Mouse (Mus musculus) G1E (cell line): ENCODE data around the gene Tns1. TPM values are rescaled to one million over a fixed set of nuclear protein-coding genes. Genes with fewer than 3 reads are reported as not detected.

ENCODE experiments used
- ATAC-seq: 2 replicates; pipeline ENCODE4 v1.8.0; 2016; ENCODE audit warnings: mild to moderate bottlenecking; ENCODE audit not compliant: insufficient number of reproducible peaks, poor library complexity, low FRiP score, severe bottlenecking; ENCODE audit errors: extremely low read depth
- DNase-seq: peaks from one replicate; pipeline ENCODE4 v3.0.0; 2012; ENCODE audit warnings: low spot score
- H3K27me3 ChIP-seq: 2 replicates; pipeline ENCODE4 v1.6.1; 2012; ENCODE audit warnings: mild to moderate bottlenecking, low read length, inconsistent platforms; ENCODE audit not compliant: insufficient read depth
- H3K36me3 ChIP-seq: replicated peaks from 2 replicates; pipeline ENCODE3; 2012; ENCODE audit warnings: mild to moderate bottlenecking, inconsistent platforms
- H3K4me1 ChIP-seq: 2 replicates; pipeline ENCODE4 v1.6.1; 2012; ENCODE audit warnings: low read depth, low read length, inconsistent platforms, mixed read lengths; ENCODE audit not compliant: insufficient read depth
- H3K4me3 ChIP-seq: 2 replicates; pipeline ENCODE4 v1.5.1; 2012; ENCODE audit warnings: low read depth, mild to moderate bottlenecking, inconsistent platforms, low read length, moderate library complexity, mixed read lengths
- H3K9me3 ChIP-seq: replicated peaks from 2 replicates; pipeline ENCODE4 v1.6.1; 2012; ENCODE audit warnings: inconsistent platforms
- CTCF ChIP-seq: IDR thresholded peaks from 2 replicates; pipeline ENCODE4 v1.5.1; 2012; ENCODE audit warnings: low read depth, low read length, inconsistent platforms, mixed read lengths
- GATA1 ChIP-seq: IDR thresholded peaks from 2 replicates; pipeline ENCODE4 v1.6.1; 2012; ENCODE audit warnings: borderline replicate concordance, low read length, inconsistent platforms, mixed read lengths
- GATA2 ChIP-seq: IDR thresholded peaks from 2 replicates; pipeline ENCODE4 v1.6.1; 2012; ENCODE audit warnings: low read depth, low read length, inconsistent platforms, borderline replicate concordance
- POLR2AphosphoS5 ChIP-seq: IDR thresholded peaks from 2 replicates; pipeline ENCODE4 v1.6.1; 2012; ENCODE audit warnings: low read depth, low read length, inconsistent platforms; ENCODE audit not compliant: insufficient replicate concordance
- TAL1 ChIP-seq: conservative IDR thresholded peaks from 2 replicates; pipeline ENCODE4 v1.6.1; 2012; ENCODE audit warnings: low read depth, low read length, inconsistent platforms, mixed read lengths
- polyA plus RNA-seq: library from polyadenylated mRNA; stranded (reverse); fragments of >175 nt; gene quantifications from 2 replicates; pipeline ENCODE4 v1.2.3, GENCODE M21; 2012
- total RNA-seq, 2 experiments: library from RNA; stranded (forward) in 1 of 2; stranded (reverse) in 1 of 2; fragments of 200-1000 nt in 1 of 2; fragments of >200 nt in 1 of 2; fragmentation: Nextera tagmentation in 1 of 2; gene quantifications; 2 replicates each; pipeline ENCODE4 v1.2.3; 2014 to 2017

The Tns1 gene
- total and polyA plus RNA-seq, 3 experiments: 0.55 to 27.2 (median 1.7) TPM

DNA sequence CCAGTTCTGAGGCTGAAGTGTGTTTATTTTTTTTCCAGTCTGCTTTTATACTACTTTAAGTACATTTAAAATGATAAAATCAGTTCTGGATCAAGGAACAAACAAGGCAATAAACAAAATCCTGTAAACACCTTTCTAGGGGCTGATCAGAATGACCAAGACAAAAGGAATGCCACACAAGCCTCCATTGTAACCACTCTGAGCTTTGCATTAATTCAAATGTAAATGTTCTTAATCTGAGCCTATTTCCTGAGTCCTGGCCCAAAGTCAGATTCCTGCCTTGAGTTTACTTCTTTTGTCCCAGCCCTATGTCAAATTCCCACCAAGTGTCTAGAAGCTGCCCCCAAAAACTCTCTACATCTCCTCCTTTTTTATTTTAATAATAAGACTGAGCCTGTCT lies 243.5 kb downstream of the Tns1 start:
- DNase-seq (no peak), ATAC-seq (no peak)
- Histone ChIP-seq H3K4me3 (no peak overlapping the region), H3K36me3 (no peaks in the 10 kb centered on the region), H3K4me1 (no peaks in the 10 kb centered on the region), H3K9me3 (peaks cover 7% of the 10 kb centered on the region), H3K27me3 (no peaks in the 10 kb centered on the region)
- no peak for TF ChIP-seq GATA1
- TF ChIP-seq POLR2AphosphoS5: no peak
- no peak for TF ChIP-seq CTCF

GRCm38 (mm10) chr1:73875676-73876218 lies 248.5 kb downstream of the Tns1 start:
- Histone ChIP-seq H3K4me1 (no peaks in the 10 kb centered on the region), H3K36me3 (no peaks in the 10 kb centered on the region), H3K9me3 (no peaks in the 10 kb centered on the region), H3K4me3 (no peak overlapping the region), H3K27me3 (no peaks in the 10 kb centered on the region)
- no peak for ATAC-seq
- no peak for DNase-seq
- TF ChIP-seq CTCF: no peak
- TF ChIP-seq TAL1: no peak
- TF ChIP-seq POLR2AphosphoS5: no peak
- no peak for TF ChIP-seq GATA1
- no peak for TF ChIP-seq GATA2

DNA sequence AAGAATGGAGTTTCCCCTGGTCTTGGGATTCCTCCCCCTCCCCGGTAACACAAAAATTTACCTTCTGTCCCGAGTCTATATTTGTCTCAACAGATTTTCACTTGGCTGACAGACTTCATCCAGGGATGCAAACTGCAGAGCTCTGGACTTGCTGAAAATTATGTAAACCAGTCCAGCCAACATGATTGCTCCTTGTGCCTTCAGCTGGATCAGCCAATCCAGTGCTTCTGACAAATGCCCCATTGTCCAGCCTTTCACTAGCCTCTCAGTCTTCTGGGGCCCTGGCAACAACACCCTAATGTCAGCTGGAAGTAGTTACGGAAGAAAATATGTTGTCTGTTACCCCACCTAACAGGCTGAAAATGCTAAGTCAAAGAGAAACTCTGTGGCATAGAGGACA lies 259.9 kb downstream of the Tns1 start:
- Histone ChIP-seq H3K27me3 (peaks cover 2% of the 10 kb centered on the region; the same call in 1 of the 2 replicates), H3K9me3 (no peaks in the 10 kb centered on the region), H3K36me3 (no peaks in the 10 kb centered on the region), H3K4me3 (no peak overlapping the region), H3K4me1 (no peaks in the 10 kb centered on the region)
- no peak for TF ChIP-seq POLR2AphosphoS5
- TF ChIP-seq CTCF: no peak
- TF ChIP-seq TAL1: no peak
- TF ChIP-seq GATA2: no peak
- TF ChIP-seq GATA1: no peak
- DNase-seq (no peak), ATAC-seq (no peak)

DNA sequence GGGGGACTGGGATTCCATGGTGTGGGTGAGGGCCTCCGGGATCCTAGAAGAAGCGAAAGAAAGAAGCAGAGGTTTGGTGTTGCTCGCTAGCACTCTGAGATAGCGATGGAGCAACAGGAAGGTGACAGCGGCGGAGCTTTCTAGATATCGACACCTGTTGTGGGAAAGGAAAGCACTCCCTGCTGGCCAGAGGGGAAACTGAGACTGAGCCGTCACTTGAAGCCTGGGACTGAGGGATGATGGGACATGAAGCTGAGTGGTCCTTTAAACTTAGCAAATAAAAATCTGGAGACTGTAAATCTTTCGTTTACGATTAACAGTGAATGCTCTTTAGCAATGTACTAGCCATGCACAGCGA lies 261.2 kb downstream of the Tns1 start:
- Histone ChIP-seq H3K27me3 (peaks cover 4% of the 10 kb centered on the region; the same call in 1 of the 2 replicates), H3K9me3 (no peaks in the 10 kb centered on the region), H3K4me1 (no peaks in the 10 kb centered on the region), H3K36me3 (no peaks in the 10 kb centered on the region), H3K4me3 (no peak overlapping the region)
- ATAC-seq (no peak), DNase-seq (no peak)
- TF ChIP-seq POLR2AphosphoS5: no peak
- no peak for TF ChIP-seq TAL1
- no peak for TF ChIP-seq CTCF
- no peak for TF ChIP-seq GATA2
- no peak for TF ChIP-seq GATA1

GRCm38 (mm10) chr1:73862323-73863073 lies 261.8 kb downstream of the Tns1 start:
- Histone ChIP-seq H3K27me3 (peaks cover 4% of the 10 kb centered on the region; the same call in 1 of the 2 replicates), H3K36me3 (no peaks in the 10 kb centered on the region), H3K4me3 (no peak overlapping the region), H3K4me1 (no peaks in the 10 kb centered on the region), H3K9me3 (no peaks in the 10 kb centered on the region)
- TF ChIP-seq GATA1: no peak
- TF ChIP-seq CTCF: no peak
- TF ChIP-seq POLR2AphosphoS5: no peak
- no peak for TF ChIP-seq GATA2
- no peak for TF ChIP-seq TAL1
- DNase-seq: no peak
- ATAC-seq: no peak

GRCm38 (mm10) chr1:73860421-73860820 lies 263.8 kb downstream of the Tns1 start:
- H3K4me3 ChIP-seq: no peak overlapping the region
- peaks cover 4% of the 10 kb centered on the region; the same call in 1 of the 2 replicates for H3K27me3 ChIP-seq
- no peak for DNase-seq
- ATAC-seq: no peak
- no peaks in the 10 kb centered on the region for H3K9me3 ChIP-seq
- TF ChIP-seq GATA1: no peak
- no peaks in the 10 kb centered on the region for H3K36me3 ChIP-seq
- H3K4me1 ChIP-seq: no peaks in the 10 kb centered on the region

Other genes with a start within 250 kb of the Tns1 start
- not detected in 2 replicates for gene Rufy4, start 1.1 kb upstream of the Tns1 start, total RNA-seq (2014; fragmentation: Nextera tagmentation)
- 0.05 TPM in 1 of 2 replicates, not detected in the other for gene Rufy4, start 1.1 kb upstream of the Tns1 start, total RNA-seq (2017)
- not detected in 2 replicates for gene Rufy4, start 1.1 kb upstream of the Tns1 start, polyA plus RNA-seq
- gene Cxcr2, start 29.5 kb upstream of the Tns1 start, total RNA-seq (2014; fragmentation: Nextera tagmentation): not detected in 2 replicates
- gene Cxcr2, start 29.5 kb upstream of the Tns1 start, total RNA-seq (2017): 0.16 and 0.17 TPM in 2 replicates
- gene Cxcr2, start 29.5 kb upstream of the Tns1 start, polyA plus RNA-seq: not detected in 2 replicates
- gene Cxcr1, start 70.2 kb upstream of the Tns1 start, total RNA-seq (2014; fragmentation: Nextera tagmentation): not detected in 2 replicates
- gene Cxcr1, start 70.2 kb upstream of the Tns1 start, total RNA-seq (2017): 0.23 and 0.71 TPM in 2 replicates
- not detected in 2 replicates for gene Cxcr1, start 70.2 kb upstream of the Tns1 start, polyA plus RNA-seq
- 876 and 934 TPM in 2 replicates for gene Arpc2, start 111.6 kb upstream of the Tns1 start, total RNA-seq (2014; fragmentation: Nextera tagmentation)
- 647 and 716 TPM in 2 replicates for gene Arpc2, start 111.6 kb upstream of the Tns1 start, total RNA-seq (2017)
- 746 and 964 TPM in 2 replicates for gene Arpc2, start 111.6 kb upstream of the Tns1 start, polyA plus RNA-seq
- not detected in 2 replicates for gene Gpbar1, start 154.1 kb upstream of the Tns1 start, total RNA-seq (2014; fragmentation: Nextera tagmentation)
- gene Gpbar1, start 154.1 kb upstream of the Tns1 start, total RNA-seq (2017): 0.11 TPM in 1 of 2 replicates, not detected in the other
- not detected in 2 replicates for gene Gpbar1, start 154.1 kb upstream of the Tns1 start, polyA plus RNA-seq
- 54.8 and 63.5 TPM in 2 replicates for gene Aamp, start 160.3 kb upstream of the Tns1 start, total RNA-seq (2014; fragmentation: Nextera tagmentation)
- gene Aamp, start 160.3 kb upstream of the Tns1 start, total RNA-seq (2017): 127 and 129 TPM in 2 replicates
- gene Aamp, start 160.3 kb upstream of the Tns1 start, polyA plus RNA-seq: 250 and 265 TPM in 2 replicates
- 27.7 and 58.4 TPM in 2 replicates for gene Pnkd, start 160.5 kb upstream of the Tns1 start, total RNA-seq (2014; fragmentation: Nextera tagmentation)
- 30.5 and 37.9 TPM in 2 replicates for gene Pnkd, start 160.5 kb upstream of the Tns1 start, total RNA-seq (2017)
- 186 and 219 TPM in 2 replicates for gene Pnkd, start 160.5 kb upstream of the Tns1 start, polyA plus RNA-seq
- 18.7 and 19.8 TPM in 2 replicates for gene Tmbim1, start 181.2 kb upstream of the Tns1 start, total RNA-seq (2014; fragmentation: Nextera tagmentation)
- gene Tmbim1, start 181.2 kb upstream of the Tns1 start, total RNA-seq (2017): 19.7 and 26.0 TPM in 2 replicates
- gene Tmbim1, start 181.2 kb upstream of the Tns1 start, polyA plus RNA-seq: 110 and 115 TPM in 2 replicates
- not detected in 2 replicates for gene Catip, start 237.7 kb upstream of the Tns1 start, total RNA-seq (2014; fragmentation: Nextera tagmentation)
- 0.27 TPM in 1 of 2 replicates, not detected in the other for gene Catip, start 237.7 kb upstream of the Tns1 start, total RNA-seq (2017)
- gene Catip, start 237.7 kb upstream of the Tns1 start, polyA plus RNA-seq: not detected in 2 replicates